Mouse (Mus musculus) midbrain, embryonic 14.5 days (tissue): ENCODE measurements around the gene Clba1. TPM values are rescaled to one million over a fixed set of nuclear protein-coding genes. Genes with fewer than 3 reads are reported as not detected.
"Not testable (repeated sequence)": the region's sequence is repeated elsewhere in the genome, so short reads cannot be mapped to it uniquely, and the experiment has no call there.

ENCODE experiments used
- ATAC-seq: fragments of 200-750 bp; cut with Nextera tagmentation; 2 replicates; pipeline ENCODE4 v1.8.0; 2017; ENCODE audit warnings: moderate number of reproducible peaks, moderate library complexity; ENCODE audit not compliant: low FRiP score, low TSS enrichment
- DNase-seq: peaks from one replicate; pipeline ENCODE4 v3.0.0-alpha.2; 2015
- H3K27ac ChIP-seq: fragments of 300-500 bp; sonication (generic); replicated peaks from 2 replicates; pipeline ENCODE4 v1.5.1; 2014; ENCODE audit warnings: mild to moderate bottlenecking, low read depth, low read length, moderate library complexity
- H3K27me3 ChIP-seq: fragments of 300-500 bp; sonication (generic); 2 replicates; pipeline ENCODE4 v1.6.1; 2014; ENCODE audit warnings: low read length, control low read depth, mixed read lengths; ENCODE audit not compliant: control insufficient read depth, insufficient read depth
- H3K36me3 ChIP-seq: fragments of 300-500 bp; sonication (generic); 2 replicates; pipeline ENCODE4 v1.6.1; 2014; ENCODE audit warnings: low read length, control low read depth; ENCODE audit not compliant: control insufficient read depth, insufficient read depth
- H3K4me1 ChIP-seq: fragments of 300-500 bp; sonication (generic); 2 replicates; pipeline ENCODE4 v1.6.1; 2014; ENCODE audit warnings: mild to moderate bottlenecking, antibody characterized with exemption, low read length, control low read depth; ENCODE audit not compliant: control insufficient read depth, insufficient read depth
- H3K4me2 ChIP-seq: fragments of 300-500 bp; sonication (generic); 2 replicates; pipeline ENCODE4 v1.6.1; 2014; ENCODE audit warnings: mild to moderate bottlenecking, low read length, moderate library complexity
- H3K4me3 ChIP-seq: fragments of 300-500 bp; sonication (generic); replicated peaks from 2 replicates; pipeline ENCODE4 v1.5.1; 2014; ENCODE audit warnings: low read depth, low read length
- H3K9ac ChIP-seq: fragments of 300-500 bp; sonication (generic); replicated peaks from 2 replicates; pipeline ENCODE4 v1.6.1; 2014; ENCODE audit warnings: mild to moderate bottlenecking, low read length, moderate library complexity
- H3K9me3 ChIP-seq: fragments of 300-500 bp; sonication (generic); 2 replicates; pipeline ENCODE4 v1.6.1; 2016; ENCODE audit warnings: low read length, control low read depth, mixed read lengths; ENCODE audit not compliant: control insufficient read depth
- WGBS: fragments of 180-500 bp; shearing (Covaris S2); extraction: QIAGEN DNeasy Blood & Tissue Kit; methylation state at CpG from one replicate; pipeline ENCODE4 v1.1.7; 2014; 5-methylcytosine and 5-hydroxymethylcytosine counted together
- polyA plus RNA-seq: library from polyadenylated mRNA; unstranded; fragments of >200 nt; fragmentation: Nextera tagmentation; extraction: Ambion mirVana; gene quantifications from 2 replicates; pipeline ENCODE4 v1.2.1, GENCODE M21; 2014

Gene Clba1
- polyA plus RNA-seq, 1 experiment from 2014 or later = 21.4 TPM

GRCm38 (mm10) chr12:112829244-112829864, 20.6 kb downstream of the Clba1 start, which contains the start of gene Cdca4:
Cdca4 (minus strand) TSS chr12:112829423.
- H3K36me3 ChIP-seq = peaks cover 32% of the 10 kb centered on the region
- peak within 1 kb of the TSS; percentile 94 for H3K9ac ChIP-seq
- no peaks in the 10 kb centered on the region for H3K9me3 ChIP-seq
- under 1% methylated on average over 72 of the region's 72 CpGs for WGBS
- ATAC-seq = peak; percentile 96
- DNase-seq = peak; percentile 100
- peaks cover 31% of the 10 kb centered on the region for H3K4me1 ChIP-seq
- no peaks in the 10 kb centered on the region for H3K27me3 ChIP-seq
- H3K4me2 ChIP-seq = peak within 1 kb of the TSS; percentile 92
- peak within 1 kb of the TSS; percentile 96 for H3K4me3 ChIP-seq
- H3K27ac ChIP-seq = peak within 1 kb of the TSS; percentile 94

GRCm38 (mm10) chr12:112830141-112830540, 21.4 kb downstream of the Clba1 start:
- Histone ChIP-seq H3K4me3 (peak overlapping the region; percentile 96), H3K9ac (peak overlapping the region; percentile 86), H3K4me2 (peak overlapping the region; percentile 83), H3K9me3 (no peaks in the 10 kb centered on the region), H3K27ac (peak overlapping the region; percentile 84), H3K4me1 (peaks cover 31% of the 10 kb centered on the region), H3K27me3 (no peaks in the 10 kb centered on the region), H3K36me3 (peaks cover 24% of the 10 kb centered on the region)
- ATAC-seq (no peak), DNase-seq (no peak)
- WGBS = 20% methylated on average over 2 of the region's 2 CpGs

- WGBS = 94% methylated on average over 3 of the region's 3 CpGs
- no peaks in the 10 kb centered on the region for H3K9me3 ChIP-seq
- H3K4me2 ChIP-seq = peak overlapping the region; percentile 83
- H3K36me3 ChIP-seq = peaks cover 21% of the 10 kb centered on the region
- H3K27me3 ChIP-seq = no peaks in the 10 kb centered on the region
- H3K4me3 ChIP-seq = peak overlapping the region; percentile 96
- peak overlapping the region; percentile 86 for H3K9ac ChIP-seq
- ATAC-seq = no peak
- H3K27ac ChIP-seq = no peak overlapping the region
- no peak for DNase-seq
- peaks cover 31% of the 10 kb centered on the region for H3K4me1 ChIP-seq
These were observed 21.8 kb downstream of the Clba1 start for GRCm38 (mm10) chr12:112830570-112830969.

- no peak overlapping the region for H3K9ac ChIP-seq
- 93% methylated on average over 5 of the region's 5 CpGs for WGBS
- no peak overlapping the region for H3K4me3 ChIP-seq
- H3K27me3 ChIP-seq = no peaks in the 10 kb centered on the region
- peaks cover 5% of the 10 kb centered on the region for H3K36me3 ChIP-seq
- H3K4me1 ChIP-seq = peaks cover 20% of the 10 kb centered on the region
- H3K27ac ChIP-seq = no peak overlapping the region
- DNase-seq (no peak), ATAC-seq (no peak)
- H3K9me3 ChIP-seq = no peaks in the 10 kb centered on the region
- H3K4me2 ChIP-seq = no peak overlapping the region
These were observed 23.7 kb downstream of the Clba1 start for GRCm38 (mm10) chr12:112832411-112832810.

- H3K27me3 ChIP-seq = no peaks in the 10 kb centered on the region
- no peak for ATAC-seq
- H3K9me3 ChIP-seq = no peaks in the 10 kb centered on the region
- no peak overlapping the region for H3K4me3 ChIP-seq
- no peaks in the 10 kb centered on the region; the same call in 1 of the 2 replicates for H3K36me3 ChIP-seq
- 92% methylated on average over 6 of the region's 6 CpGs for WGBS
- no peak overlapping the region for H3K27ac ChIP-seq
- H3K4me1 ChIP-seq = peaks cover 10% of the 10 kb centered on the region
- no peak overlapping the region for H3K9ac ChIP-seq
- H3K4me2 ChIP-seq = no peak overlapping the region
- DNase-seq = no peak
These were observed 24.8 kb downstream of the Clba1 start for GRCm38 (mm10) chr12:112833527-112833926.

- H3K36me3 ChIP-seq = no peaks in the 10 kb centered on the region; the same call in 1 of the 2 replicates
- 79% methylated on average over 2 of the region's 2 CpGs for WGBS
- no peaks in the 10 kb centered on the region for H3K27me3 ChIP-seq
- DNase-seq (no peak), ATAC-seq (no peak)
- H3K9me3 ChIP-seq = no peaks in the 10 kb centered on the region
- peaks cover 10% of the 10 kb centered on the region for H3K4me1 ChIP-seq
- H3K27ac ChIP-seq = no peak overlapping the region
- H3K9ac ChIP-seq = no peak overlapping the region
- no peak overlapping the region for H3K4me2 ChIP-seq
- no peak overlapping the region for H3K4me3 ChIP-seq
These were observed 26.3 kb downstream of the Clba1 start for GRCm38 (mm10) chr12:112835046-112835445.

GRCm38 (mm10) chr12:112840209-112841086, 31.7 kb downstream of the Clba1 start:
- no peaks in the 10 kb centered on the region for H3K27me3 ChIP-seq
- no peaks in the 10 kb centered on the region for H3K9me3 ChIP-seq
- H3K4me1 ChIP-seq = no peaks in the 10 kb centered on the region
- no peak for ATAC-seq
- no peak overlapping the region for H3K4me2 ChIP-seq
- whole genome bisulfite sequencing = 85% methylated on average over 25 of the region's 25 CpGs
- no peak overlapping the region for H3K9ac ChIP-seq
- no peak overlapping the region for H3K27ac ChIP-seq
- H3K4me3 ChIP-seq = no peak overlapping the region
- H3K36me3 ChIP-seq = no peaks in the 10 kb centered on the region
- DNase-seq = no peak

- H3K27ac ChIP-seq, H3K9me3 ChIP-seq, DNase-seq, ATAC-seq, H3K27me3 ChIP-seq, H3K9ac ChIP-seq, H3K4me3 ChIP-seq, H3K36me3 ChIP-seq, H3K4me1 ChIP-seq, H3K4me2 ChIP-seq: not testable (repeated sequence)
- 64% methylated on average over 4 of the region's 4 CpGs for WGBS
These were observed 32.7 kb downstream of the Clba1 start for GRCm38 (mm10) chr12:112841338-112841892.
